Mouse (Mus musculus): ENCODE measurements at regions not wholly inside any gene's neighbourhood (a gene's known extent, or its start where the extent isn't known, plus 50 kb on each side); places are given as distances from the start of the nearest gene placed in this dataset.
A peak's percentile ranks its signal among the peaks of the same experiment; 100 is the strongest.

DNA sequence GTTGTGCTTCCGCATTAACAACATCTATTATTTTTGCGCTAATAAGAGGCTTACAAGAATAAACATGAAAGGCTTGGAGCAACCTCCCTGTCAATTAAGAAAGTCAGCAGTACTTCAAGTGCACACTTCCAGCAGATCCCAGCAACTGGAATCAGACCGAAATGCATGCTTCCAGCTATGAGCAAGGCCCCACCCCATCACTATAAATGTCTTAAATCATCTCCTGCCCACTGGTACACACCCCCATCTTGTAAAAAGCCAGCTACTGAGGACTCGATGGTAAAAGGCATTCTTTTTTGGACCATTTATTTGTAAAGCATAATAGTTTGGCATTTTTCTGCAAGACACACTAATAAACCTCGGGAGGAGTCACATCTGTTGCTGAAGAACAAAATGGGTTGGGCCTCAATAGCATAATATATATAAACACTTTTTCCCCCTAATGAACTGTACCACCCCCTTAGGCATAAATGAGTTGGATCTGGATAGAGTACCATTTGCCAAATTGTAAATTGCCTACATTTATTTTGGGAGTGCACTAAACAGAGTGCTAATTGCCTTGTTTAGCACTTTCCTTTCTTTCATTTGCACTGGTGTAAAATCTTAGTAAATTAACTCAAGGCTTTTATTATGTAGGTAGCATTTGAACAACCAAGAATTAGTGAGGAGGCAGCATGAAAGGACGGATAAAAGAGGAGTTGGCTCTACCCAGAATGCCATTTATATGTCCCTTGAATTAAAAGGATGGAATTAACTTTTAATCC, 371.8 kb downstream of the Nr2f2 start:
- DNase-seq = no peak

DNA sequence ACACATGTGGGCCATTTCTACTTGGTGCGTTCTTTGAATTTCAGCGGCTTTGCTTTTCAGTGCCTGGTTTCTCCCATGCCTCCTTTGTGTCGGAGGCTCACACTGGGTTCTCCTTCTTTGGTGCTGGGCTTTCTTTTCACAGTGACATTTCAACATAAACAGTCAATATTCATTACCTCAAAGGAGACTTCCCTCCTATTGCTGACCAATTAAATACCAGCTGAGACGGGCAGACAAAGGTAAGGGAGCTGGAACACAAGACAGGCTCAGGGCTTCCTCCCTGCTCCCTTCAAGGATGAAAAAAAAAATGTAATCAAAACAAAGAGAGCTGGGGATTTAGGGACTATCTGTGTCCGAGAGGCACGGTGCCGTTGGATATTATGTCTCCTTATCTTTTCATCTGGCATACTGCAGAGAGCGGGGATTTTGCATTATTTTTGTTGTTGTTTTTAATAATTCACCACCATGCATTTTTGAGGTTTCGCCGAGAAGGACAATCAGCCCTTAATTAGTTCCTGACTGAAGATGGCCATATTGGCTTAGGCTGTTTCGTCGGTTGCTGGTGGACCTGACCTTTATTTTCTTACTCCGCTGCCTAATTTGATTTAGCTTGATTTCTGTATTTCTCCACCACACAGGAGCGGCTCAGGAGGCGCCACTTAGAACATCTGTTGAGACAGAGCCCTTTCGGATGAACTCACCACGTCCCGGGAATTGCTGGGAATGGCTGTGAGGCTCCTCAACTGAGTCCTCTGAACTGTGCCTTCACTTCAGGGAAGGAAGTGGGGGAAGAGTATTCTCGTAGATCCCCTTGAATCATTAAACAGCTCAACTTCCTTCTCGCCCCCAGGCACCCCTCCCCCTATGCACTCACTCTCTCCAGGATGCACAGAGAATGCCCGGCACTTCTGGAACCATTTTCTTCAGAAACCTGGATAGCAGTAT, 373.9 kb downstream of the Nr2f2 start:
- no peak for DNase-seq

DNA sequence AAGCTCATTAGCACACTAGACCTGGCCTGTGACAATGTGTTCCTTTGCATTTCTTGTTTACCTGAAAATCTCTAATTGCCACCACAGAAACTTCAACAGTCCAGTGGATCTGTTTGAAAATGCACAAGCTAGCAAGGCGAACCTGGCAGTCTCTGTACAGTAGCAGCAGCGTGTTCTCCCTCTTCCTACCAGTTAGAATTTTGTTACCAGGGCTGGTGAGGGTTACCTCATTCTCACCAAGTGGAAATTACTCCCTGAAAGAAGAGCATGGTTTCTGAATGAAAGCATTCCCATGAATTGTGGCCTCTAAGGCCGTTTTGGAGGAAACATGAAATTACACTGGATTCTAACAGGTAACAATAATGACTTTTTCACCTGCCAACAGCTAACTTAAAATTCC, 374.6 kb downstream of the Nr2f2 start:
- DNase-seq = no peak

DNA sequence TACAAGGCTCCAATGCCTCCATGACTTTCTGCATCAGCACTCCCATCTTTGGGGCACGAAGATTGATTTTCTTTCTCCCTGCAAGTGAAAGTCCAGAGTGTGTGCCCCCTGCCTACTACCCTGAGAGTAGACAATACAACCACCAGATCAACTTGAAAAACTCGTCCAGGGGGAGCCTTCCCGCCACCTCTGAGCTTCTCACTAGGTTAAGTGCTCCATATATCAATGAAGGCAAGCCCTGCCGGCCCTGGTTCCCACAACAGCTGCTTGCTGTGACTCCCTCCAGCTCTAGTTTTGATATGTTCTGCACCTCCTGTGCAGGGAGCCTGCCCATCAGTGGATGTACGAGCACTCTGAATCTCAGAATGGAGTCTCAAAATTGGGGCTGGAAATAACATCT, 377.8 kb downstream of the Nr2f2 start:
- no peak for DNase-seq

DNA sequence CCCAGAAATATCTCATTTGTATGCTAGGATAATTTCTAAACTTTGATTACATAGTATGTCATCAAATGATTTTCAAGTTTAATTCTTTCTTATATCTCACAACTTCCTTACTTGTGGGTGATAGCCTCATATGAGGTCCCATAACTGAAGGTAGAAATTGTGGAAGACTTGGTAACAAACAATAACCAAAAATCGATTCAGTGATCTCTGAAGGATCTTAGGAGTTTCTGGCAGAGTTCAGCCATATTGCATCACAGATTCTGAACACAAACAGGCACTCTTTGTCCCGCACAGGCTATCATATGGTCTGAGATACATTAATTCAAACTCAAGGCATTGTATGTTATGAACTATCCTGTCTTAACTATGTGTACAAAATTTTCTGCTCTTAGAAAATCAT, 385.2 kb downstream of the Nr2f2 start:
- DNase-seq = no peak

DNA sequence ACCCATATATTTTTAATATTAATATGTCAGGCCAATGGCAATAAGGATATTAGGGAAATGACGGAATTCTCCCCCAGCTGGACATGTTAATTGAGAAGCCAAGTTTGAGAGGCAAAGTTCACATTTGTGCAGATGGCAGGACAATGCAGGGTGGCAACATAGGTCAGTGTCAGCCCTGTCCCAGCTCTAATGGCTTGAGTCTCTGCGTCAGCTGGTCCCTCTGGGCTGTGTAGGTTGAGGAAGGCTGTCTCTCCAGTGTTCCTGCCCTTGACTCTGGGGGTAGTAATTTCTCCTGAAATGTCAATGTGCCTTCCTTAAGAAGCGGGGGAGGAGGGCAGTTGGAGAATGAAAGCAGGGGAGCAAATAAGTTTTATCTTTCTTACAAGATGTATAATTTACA, 390.2 kb downstream of the Nr2f2 start:
- no peak for DNase-seq

DNA sequence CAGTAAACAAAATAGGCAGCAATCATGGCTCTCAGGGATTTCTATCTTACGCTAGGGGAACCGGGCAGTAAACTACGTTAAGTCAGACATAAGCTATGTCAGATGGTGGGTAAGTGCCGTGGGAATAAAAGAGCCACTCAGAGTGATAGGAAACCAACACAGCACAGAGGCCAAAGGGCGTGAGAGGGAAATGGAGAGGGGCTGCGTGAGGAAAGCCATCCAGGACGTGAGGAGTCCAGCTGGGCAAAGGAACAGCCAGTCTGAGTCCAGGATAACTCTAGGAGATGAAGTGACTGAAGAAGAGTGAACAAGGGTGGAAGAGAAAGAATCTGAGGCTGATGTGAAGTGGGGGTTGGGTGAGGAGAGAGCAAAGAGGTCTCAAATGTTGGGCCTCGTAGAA, 402.5 kb downstream of the Nr2f2 start:
- peak; percentile 82 for DNase-seq

DNA sequence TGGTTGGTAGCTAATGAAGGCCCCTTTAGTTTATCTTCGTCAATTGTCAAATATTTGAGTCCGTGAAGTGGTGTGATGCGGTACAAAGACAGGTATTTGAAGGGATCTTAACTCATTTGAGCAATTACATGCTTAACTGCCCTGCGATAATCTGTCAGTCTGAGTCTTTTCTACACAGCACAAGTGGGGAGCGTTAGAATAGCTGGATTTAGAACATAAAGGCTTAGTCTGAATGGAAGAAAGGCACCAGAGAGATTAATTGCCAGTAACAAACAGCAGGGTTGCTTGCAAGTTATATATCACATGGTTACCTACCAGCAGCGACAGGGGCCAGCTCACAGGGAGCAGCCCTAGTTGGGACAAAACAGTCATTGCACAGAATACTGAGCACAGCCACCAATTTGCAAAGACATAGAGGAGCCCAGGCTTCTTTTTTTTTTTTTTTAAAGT, 416.3 kb downstream of the Nr2f2 start:
- no peak for DNase-seq

DNA sequence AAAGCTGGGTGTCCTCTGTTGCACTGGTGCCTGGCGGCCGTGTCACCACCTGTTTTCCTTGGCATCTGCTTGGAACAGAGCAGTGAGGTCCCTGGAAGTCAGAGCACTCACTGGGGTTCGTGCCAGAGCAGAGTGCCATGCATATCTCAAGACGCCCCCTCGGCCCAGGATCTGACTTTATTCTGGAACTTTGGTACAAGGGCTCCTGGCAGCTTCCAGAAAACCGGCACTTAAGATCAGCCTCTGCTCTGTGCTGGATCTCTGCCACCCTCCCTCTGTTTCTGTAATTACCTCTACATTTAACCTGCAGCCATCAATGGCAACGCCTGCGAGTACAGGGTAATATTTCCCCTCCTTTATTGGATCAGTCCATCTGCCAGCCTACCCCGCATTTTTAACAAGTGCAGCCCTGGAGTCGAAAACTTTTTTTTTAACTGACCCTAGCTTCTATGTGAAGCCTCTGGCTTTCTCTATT, 416.9 kb downstream of the Nr2f2 start:
- DNase-seq = no peak

DNA sequence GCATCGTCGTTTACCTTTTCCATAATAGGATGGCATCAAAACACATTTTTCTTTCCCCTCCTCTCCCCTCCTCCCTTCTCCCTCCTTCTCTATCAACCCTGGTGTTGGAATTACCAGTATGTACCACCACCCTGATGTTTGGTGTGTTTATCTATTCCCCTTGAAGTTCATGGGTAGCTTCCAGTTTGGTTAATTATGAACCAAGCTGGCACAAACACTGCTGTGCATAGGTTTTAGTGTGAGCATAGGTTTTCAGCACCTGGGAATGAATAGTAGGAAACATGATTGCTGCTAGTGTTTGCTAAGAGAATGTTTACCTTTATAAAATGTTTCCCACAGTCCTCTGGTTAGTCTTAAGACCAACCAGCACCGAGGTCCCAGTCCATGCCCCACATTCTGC, 420.1 kb downstream of the Nr2f2 start:
- DNase-seq = no peak

DNA sequence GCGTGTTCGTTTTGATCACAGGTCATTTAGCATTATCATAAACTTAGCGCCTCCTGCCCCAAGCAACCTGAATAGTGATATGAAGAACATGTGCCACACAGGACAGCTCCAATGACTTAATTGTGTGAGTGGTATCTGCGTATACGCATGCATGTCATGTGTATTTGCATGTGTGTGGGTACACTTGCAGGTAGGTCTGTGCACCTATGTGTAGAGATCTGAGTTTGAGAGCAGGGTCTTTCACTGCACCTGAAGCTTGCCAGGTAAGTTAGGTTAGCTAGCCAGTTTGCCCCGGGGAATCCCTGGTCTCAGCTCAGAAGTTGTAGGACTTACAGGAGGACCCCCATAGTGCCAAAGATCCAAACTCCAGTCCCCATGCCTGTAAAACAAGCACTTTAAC, 424.7 kb downstream of the Nr2f2 start:
- peak; percentile 76 for DNase-seq

DNA sequence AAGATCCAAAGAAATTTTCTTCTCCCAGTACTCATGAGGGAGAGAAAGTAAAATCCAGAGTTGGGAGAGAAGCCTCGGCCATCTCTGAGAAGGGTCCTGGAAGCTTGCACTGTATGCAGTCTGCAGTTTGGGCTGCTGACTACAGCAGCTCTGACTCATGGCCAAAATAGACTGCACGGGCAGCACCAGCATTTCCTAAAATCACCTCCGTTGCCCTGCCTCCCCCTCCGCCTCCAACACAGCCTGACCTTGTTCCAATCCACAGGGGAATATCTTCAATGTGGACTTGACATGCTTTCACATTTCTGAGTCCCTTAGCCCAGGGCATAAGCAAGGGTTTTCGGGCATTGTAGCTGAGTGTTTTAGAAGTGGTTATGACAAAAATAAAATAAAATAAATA, 441.3 kb downstream of the Nr2f2 start:
- DNase-seq = peak; percentile 60

DNA sequence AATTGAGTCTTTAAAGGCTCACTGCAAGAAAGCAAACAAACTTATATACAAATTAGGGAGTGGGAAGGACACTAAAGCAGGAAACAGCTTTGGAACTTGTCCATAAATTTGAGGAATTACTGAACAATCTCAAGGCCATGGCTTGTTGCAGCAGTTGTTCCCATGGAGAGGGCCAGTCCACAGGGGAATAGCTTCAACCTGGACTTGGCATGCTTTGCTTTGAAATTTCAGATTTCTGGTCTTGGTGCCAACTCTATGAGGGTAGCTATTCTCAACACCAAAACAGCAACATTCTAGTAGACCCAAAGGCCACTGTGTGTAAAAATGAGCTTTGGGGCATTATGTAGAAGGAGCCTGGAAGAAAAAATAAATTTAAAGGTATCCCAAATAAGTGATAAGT, 442.0 kb downstream of the Nr2f2 start:
- DNase-seq = peak; percentile 18

DNA sequence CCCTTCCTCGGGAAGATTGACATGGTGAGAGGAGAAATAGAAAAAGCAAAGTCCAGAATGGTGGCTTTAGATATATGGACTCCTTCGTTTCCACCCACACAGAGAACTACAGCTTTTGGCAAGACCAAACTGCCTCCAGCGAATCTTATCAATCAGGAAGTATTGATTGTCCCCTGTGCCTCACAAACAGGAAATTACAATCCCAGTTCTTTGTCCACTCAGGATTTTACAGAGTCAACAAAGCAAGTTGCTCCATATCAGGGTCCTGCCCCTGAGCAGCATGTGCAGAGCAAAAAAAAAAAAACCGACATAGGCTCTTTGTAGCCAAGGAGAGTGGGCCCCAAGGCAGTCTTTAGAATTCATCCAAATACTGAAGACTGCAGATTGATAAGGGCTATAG, 454.8 kb downstream of the Nr2f2 start:
- peak; percentile 15 for DNase-seq

DNA sequence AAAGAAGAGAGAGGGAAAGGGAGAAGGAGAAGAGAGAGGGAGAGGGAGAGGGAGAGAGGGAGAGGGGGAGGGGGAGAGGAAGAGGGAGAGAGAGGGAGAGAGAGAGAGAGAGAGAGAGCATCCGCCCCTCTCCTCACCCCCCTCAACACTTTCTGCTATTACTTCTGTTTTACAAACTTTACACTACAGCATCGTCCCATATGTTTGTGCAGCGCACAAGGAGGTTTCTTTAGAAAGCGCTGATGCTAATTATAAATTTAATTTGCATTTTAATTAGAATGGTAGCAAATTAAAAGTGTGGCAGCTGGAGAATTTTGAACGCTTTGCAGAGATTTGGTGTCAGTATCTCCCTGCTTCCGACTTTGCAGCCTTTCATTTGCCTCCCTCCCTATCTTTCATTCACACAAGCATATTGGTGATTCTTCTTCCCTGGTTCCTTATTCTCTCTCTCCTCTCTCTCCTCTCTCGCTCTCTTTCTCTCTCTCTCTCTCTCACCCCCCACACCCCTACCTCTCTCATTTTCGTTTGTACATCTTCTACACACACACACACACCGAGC, 476.0 kb downstream of the Nr2f2 start:
- peak; percentile 9 for DNase-seq

DNA sequence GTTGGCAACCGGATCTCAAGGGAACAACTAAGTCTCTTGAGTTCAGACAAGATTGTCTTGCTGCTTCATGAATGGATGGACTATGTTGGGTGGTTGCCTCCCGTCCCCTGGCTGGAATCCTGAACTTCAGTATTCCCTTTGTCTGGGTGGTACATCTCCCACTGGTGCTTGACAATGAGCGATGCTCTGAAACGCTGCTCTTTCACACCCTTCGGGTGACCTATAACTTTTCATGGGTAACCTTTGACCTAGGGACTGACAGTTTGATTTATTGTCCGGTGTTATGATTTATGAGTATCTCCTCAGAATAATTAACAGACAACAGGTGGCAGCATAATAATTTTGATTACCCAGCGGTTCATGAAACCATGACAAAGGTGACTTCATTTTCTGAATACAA, 478.3 kb downstream of the Nr2f2 start:
- peak; percentile 41 for DNase-seq

DNA sequence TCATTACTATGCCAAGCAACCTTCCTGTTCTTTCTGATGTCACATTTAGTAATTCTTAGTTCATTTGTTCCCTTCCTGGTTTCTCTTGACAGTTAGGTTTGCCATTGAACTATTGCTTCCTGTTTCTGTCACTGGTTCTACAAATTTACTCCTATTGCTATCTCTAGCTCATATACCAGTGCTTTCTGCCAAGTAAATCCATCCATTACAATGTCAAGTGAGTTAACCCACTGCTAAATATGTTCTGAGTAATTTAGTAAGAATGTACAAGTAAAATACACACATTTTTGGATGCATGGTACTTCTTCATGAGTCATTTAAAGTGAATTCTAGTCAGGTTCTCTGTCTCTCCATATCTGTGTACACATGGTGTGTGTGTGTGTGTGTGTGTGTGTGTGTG, 489.5 kb downstream of the Nr2f2 start:
- DNase-seq = no peak

DNA sequence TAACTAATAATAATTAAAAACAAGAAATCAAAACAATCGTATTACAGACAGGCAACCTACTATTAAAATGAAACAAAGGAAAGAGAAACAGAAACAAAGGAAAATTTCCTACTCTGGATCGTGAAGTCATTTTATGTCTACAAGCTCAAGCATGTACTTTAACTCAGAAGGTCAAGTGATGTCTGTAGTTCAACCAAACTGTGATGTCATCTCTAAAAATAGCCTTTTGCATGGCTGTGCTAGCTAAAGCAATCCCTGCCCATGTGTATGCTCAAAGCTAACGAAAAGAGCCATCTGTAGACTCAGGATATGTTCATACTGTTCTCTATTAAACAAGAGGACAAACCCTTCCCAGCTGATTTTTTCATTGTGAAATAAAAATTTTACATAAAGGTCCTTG, 500.7 kb downstream of the Nr2f2 start:
- DNase-seq = no peak

DNA sequence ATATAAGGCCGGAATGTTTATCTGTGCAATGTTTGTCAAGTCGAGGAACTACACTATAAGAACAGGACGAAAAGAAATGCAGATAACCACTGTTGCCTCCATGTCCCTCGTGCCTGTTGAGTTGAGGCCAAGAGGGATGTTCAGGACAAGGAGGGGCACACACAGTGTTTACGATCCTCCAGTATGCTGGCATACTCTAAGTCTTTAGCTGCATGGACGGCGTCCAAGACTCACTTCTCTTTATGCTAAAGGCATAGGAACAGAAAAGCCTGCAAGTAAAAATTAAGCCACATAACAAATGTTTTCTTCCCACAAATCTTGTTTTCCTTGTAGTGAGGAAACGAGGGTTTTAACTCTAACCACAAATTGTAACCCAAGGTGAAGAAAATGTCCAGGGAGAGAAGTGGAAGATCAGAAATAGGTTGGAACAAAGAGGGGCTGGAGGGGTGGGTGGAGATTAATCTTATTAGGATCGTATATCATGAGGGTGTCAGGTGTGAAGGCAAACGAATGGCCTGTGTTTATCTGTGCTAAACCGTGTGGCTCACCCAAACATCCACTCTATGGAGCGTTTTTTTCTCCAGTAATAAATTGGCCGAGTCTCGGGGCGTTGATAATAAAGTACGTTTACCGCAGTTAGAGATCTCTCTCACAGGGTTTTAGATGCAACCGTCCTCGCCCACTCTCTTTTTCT, 521.8 kb downstream of the Nr2f2 start:
- no peak for DNase-seq

DNA sequence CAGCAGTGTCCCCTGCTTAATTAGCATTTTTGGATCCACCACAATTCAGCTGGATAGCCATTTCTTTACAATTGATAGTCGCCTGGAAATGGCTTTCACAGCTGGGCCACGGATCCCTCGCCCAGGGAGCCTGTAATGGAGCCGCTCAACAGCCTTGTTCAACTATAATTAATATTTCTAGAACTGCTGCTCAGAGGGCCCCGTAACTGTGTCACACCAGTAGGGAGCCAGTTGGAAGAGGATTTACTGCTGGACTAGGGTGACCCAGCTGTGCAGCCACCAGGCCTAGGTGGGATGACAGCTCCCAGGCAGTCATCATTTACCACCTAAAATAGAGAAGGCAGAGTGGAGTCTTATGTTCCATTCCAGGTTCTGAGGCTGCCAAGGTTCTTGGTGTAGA, 529.2 kb downstream of the Nr2f2 start:
- no peak for DNase-seq

DNA sequence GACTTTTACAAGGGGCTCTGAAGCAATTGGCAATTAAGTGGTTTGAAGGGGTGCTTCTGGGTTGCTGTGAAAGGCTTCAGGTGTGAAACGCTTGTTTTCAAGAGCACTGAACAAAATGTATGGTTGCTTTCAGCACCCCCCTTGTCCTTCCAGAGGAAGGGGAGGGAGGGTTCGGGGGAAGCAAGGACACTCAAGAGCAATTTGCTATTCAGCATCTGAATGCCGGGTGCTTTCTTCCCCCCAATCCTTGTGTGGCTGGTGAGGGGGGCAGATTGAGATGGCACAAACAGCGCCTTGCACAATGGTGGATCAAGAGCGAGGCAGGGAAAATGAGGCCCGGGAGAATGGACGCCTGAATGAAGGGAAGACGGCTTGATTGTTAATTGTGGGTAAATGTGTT, 539.3 kb downstream of the Nr2f2 start:
- DNase-seq = no peak

DNA sequence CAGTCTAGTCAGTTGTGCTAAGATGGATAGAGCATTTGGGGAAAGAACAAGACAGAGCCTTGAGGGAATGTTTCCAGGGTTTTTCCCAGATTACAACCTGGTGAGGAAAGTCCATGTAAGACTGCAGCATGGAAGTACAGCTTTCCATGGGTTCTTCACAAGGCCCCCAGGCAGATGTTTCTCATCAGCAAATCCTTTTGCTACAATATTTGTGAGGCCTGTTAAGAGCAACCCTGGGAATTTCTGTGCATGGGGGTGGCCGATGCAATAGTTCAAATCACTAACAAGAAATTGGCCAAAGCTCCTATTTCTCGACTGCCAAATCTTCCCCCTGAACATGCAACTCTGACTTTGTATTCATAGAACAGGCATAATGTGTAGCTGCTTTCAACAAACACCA, 546.0 kb downstream of the Nr2f2 start:
- DNase-seq = no peak

DNA sequence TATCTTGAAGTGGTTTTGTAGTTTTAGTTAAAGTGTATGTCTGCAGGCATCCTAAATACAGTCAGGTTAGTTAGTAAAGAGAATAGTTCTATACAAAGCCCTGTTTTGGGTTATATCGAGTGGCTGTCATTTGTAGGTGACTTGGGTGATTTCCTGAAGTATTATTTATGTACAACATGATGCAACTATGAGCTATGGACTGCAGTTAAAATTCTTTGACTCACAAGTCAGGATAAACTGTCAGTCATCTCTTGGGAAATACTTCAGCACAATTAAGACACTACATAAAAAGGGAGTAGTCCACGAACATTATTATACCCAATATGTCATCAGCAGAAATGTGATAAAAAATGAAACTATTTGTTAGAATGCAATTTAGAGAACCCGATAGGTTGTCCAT, 554.2 kb downstream of the Nr2f2 start:
- DNase-seq = no peak
